Mouse (Mus musculus) heart, postnatal 14 days (tissue): ENCODE data around the gene Cep170b. TPM values are rescaled to one million over a fixed set of nuclear protein-coding genes. Genes with fewer than 3 reads are reported as not detected.

Source experiments
- DNase-seq, 2 experiments: peaks; one replicate each; pipeline ENCODE4 v3.0.0; 2021 to 2022
- intact Hi-C: fragments of 180-260 bp; cut with DNase I; formaldehyde crosslinking; loops from one replicate; pipeline ENCODE4 v1.15.1; 2025
- total RNA-seq, 2 experiments: library from RNA; stranded (reverse); gene quantifications; 2 replicates each; pipeline ENCODE4 v1.2.3; 2021

Cep170b gene
- total RNA-seq, 2 experiments from 2014 or later = 8.6 to 9.9 TPM

GRCm38 (mm10) chr12:112696806-112697425, 23.3 kb upstream of the Cep170b start:
- intact Hi-C loops = no loop called here
- DNase-seq = no peak

GRCm38 (mm10) chr12:112700522-112700921, 19.7 kb upstream of the Cep170b start:
- DNase-seq = no peak

GRCm38 (mm10) chr12:112702374-112703320, 17.6 kb upstream of the Cep170b start:
- no peak for DNase-seq
- intact Hi-C loops = no loop called here

More at GRCm38 (mm10) chr12:112700522-112700921, 19.7 kb upstream of the Cep170b start:
- intact Hi-C loops = no loop called here

GRCm38 (mm10) chr12:112706704-112707572, 13.3 kb upstream of the Cep170b start:
- peak; percentile 92 to 97 for DNase-seq
- intact Hi-C loops = loop anchor here (1.0 to 5.0 kb wide), 3 partner anchors 46 to 155 kb away; no protein-coding TSS in a partner anchor

- intact Hi-C loops = loop anchor here (1.0 to 5.0 kb wide), 3 partner anchors 47 to 155 kb away; no protein-coding TSS in a partner anchor
- DNase-seq = no peak
These were observed 12.7 kb upstream of the Cep170b start for GRCm38 (mm10) chr12:112707573-112707869.

GRCm38 (mm10) chr12:112713984-112714383, 6.3 kb upstream of the Cep170b start:
- DNase-seq = peak in 1 of 2 experiments; percentile 44
- intact Hi-C loops = no loop called here

- peak; percentile 41 to 63 for DNase-seq
- intact Hi-C loops = no loop called here
These were observed 3.1 kb upstream of the Cep170b start for GRCm38 (mm10) chr12:112717140-112717539.

GRCm38 (mm10) chr12:112718995-112719394, 1.3 kb upstream of the Cep170b start:
- DNase-seq = no peak
- intact Hi-C loops = no loop called here

- DNase-seq = no peak
These were observed 702 bp downstream of the Cep170b start for GRCm38 (mm10) chr12:112720890-112721423.

GRCm38 (mm10) chr12:112721424-112722239, 1.4 kb downstream of the Cep170b start:
- DNase-seq = peak; percentile 37 to 55
- intact Hi-C loops = no loop called here

More at GRCm38 (mm10) chr12:112720890-112721423, 702 bp downstream of the Cep170b start:
- intact Hi-C loops = no loop called here

- DNase-seq = peak; percentile 51 to 58
These were observed 2.2 kb downstream of the Cep170b start for GRCm38 (mm10) chr12:112722240-112723027.

GRCm38 (mm10) chr12:112723028-112723330, 2.7 kb downstream of the Cep170b start:
- DNase-seq = no peak
- intact Hi-C loops = no loop called here

More at GRCm38 (mm10) chr12:112722240-112723027, 2.2 kb downstream of the Cep170b start:
- intact Hi-C loops = no loop called here

- intact Hi-C loops = no loop called here
- no peak for DNase-seq
These were observed 3.2 kb downstream of the Cep170b start for GRCm38 (mm10) chr12:112723445-112723844.

GRCm38 (mm10) chr12:112724077-112724805, 4.0 kb downstream of the Cep170b start:
- intact Hi-C loops = no loop called here
- DNase-seq = peak; percentile 69 to 80

GRCm38 (mm10) chr12:112727801-112728200, 7.5 kb downstream of the Cep170b start:
- DNase-seq = no peak
- intact Hi-C loops = no loop called here

GRCm38 (mm10) chr12:112730808-112731207, 10.6 kb downstream of the Cep170b start:
- intact Hi-C loops = no loop called here
- no peak for DNase-seq

GRCm38 (mm10) chr12:112732591-112732990, 12.3 kb downstream of the Cep170b start:
- DNase-seq = no peak
- intact Hi-C loops = no loop called here
